ENCODE assay signal across 8 mouse cellular contexts in the genomic region with DNA sequence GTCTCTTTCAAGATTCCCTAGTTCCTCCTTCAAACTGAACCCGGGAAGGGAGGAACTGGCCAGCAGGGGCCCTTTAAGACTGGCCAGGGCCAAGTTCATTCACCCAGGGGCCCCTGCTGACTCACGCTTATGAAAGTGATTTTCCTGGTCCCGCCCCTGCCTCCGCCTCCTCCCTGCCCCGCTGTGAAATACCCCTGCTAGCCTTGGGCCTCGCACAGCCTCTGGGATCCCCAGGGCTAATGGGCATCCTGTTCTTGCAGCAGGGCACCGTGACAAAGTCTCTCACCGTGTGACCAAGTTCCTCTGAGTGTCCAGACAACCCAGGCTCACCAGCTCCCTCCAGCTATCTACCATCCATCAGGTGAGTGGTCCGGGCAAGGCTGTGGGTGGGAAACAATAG. TPM values are rescaled to one million over a fixed set of nuclear protein-coding genes. Genes with fewer than 3 reads are reported as not detected.
DNase-seq lines count a peak whose midpoint lies in the region; ATAC-seq and TF ChIP-seq lines count a peak whose summit lies in the region.

No protein-coding gene starts in this region.

- DNase-seq in gastrocnemius, postnatal 36 days, result peak; percentile 84 to 85
- DNase-seq in kidney, adult 18-20 months, result peak; percentile 93
- DNase-seq in stomach, postnatal 0 days (ENCODE audit: low spot score), result peak; percentile 90
- no peak for DNase-seq in cerebellum, adult 8-10 months
- DNase-seq in thymus, postnatal 36 days, result no peak

- peak overlapping the region; percentile 11; the same call in 1 of the 2 replicates for H3K4me2 ChIP-seq in lung, embryonic 15.5 days
- H3K4me2 ChIP-seq in stomach, postnatal 0 days (replicated peaks; ENCODE audit: low read depth), result peak overlapping the region; percentile 62

- H3K4me1 ChIP-seq in erythroblast, embryonic 14.5 days (ENCODE audit: control insufficient read depth), result peaks cover 9% of the 10 kb centered on the region
- peaks cover 30% of the 10 kb centered on the region for H3K4me1 ChIP-seq in lung, embryonic 15.5 days
- H3K4me1 ChIP-seq in stomach, postnatal 0 days (replicated peaks; ENCODE audit: control insufficient read depth, insufficient read depth), result peaks cover 9% of the 10 kb centered on the region; the same call in 1 of the 2 replicates

- H3K27ac ChIP-seq in lung, embryonic 15.5 days, result no peak overlapping the region
- H3K27ac ChIP-seq in stomach, postnatal 0 days (replicated peaks), result peak overlapping the region; percentile 91

- ATAC-seq in erythroblast, adult 5-6 weeks (replicated peaks; ENCODE audit: low FRiP score, poor library complexity, severe bottlenecking), result no peak
- peak; percentile 21; the same call in 1 of the 2 replicates for ATAC-seq in lung, embryonic 15.5 days (ENCODE audit: borderline replicate concordance, extremely low read depth, low FRiP score, low TSS enrichment)
- ATAC-seq in stomach, postnatal 0 days (ENCODE audit: low FRiP score, low TSS enrichment), result peak; percentile 77

- no peak overlapping the region for H3K9ac ChIP-seq in lung, embryonic 15.5 days
- H3K9ac ChIP-seq in stomach, postnatal 0 days (ENCODE audit: low read length), result peak overlapping the region; percentile 63

- peak overlapping the region; percentile 57 for H3K4me3 ChIP-seq in erythroblast, embryonic 14.5 days (replicated peaks)
- H3K4me3 ChIP-seq in lung, embryonic 15.5 days, result no peak overlapping the region
- H3K4me3 ChIP-seq in stomach, postnatal 0 days (ENCODE audit: low read depth, low read length), result peak overlapping the region; percentile 36

- intact Hi-C loops in gastrocnemius, postnatal 36 days (cut with DNase I), result no loop called here

- H3K36me3 ChIP-seq in erythroblast, embryonic 14.5 days (ENCODE audit: control insufficient read depth), result peaks cover 3% of the 10 kb centered on the region; the same call in 1 of the 2 replicates
- H3K36me3 ChIP-seq in lung, embryonic 15.5 days, result no peaks in the 10 kb centered on the region
- no peaks in the 10 kb centered on the region for H3K36me3 ChIP-seq in stomach, postnatal 0 days (ENCODE audit: control insufficient read depth, insufficient read depth, low read length)

- no peaks in the 10 kb centered on the region for H3K9me3 ChIP-seq in erythroblast, embryonic 14.5 days (ENCODE audit: control insufficient read depth, low read length)
- H3K9me3 ChIP-seq in lung, embryonic 15.5 days, result no peaks in the 10 kb centered on the region
- H3K9me3 ChIP-seq in stomach, postnatal 0 days (ENCODE audit: control insufficient read depth, low read length), result no peaks in the 10 kb centered on the region

- H3K27me3 ChIP-seq in erythroblast, embryonic 14.5 days (ENCODE audit: control insufficient read depth), result no peaks in the 10 kb centered on the region
- H3K27me3 ChIP-seq in lung, embryonic 15.5 days, result no peaks in the 10 kb centered on the region
- H3K27me3 ChIP-seq in stomach, postnatal 0 days (ENCODE audit: control insufficient read depth, insufficient read depth, low read length), result no peaks in the 10 kb centered on the region

- TF ChIP-seq CTCF in stomach, postnatal 0 days (IDR thresholded peaks at IDR 0.05; ENCODE audit: low read depth), result no peak

- TF ChIP-seq EP300 in stomach, postnatal 0 days (optimal IDR thresholded peaks at IDR 0.05), result no peak

- WGBS in lung, embryonic 15.5 days, result 14% methylated on average over 9 of the region's 9 CpGs
- WGBS in stomach, postnatal 0 days, result 18% methylated on average over 9 of the region's 9 CpGs

RNA-seq across cellular contexts. Expression of gene Osgin1, which starts 3.0 kb away (rescaled TPM):
- polyA plus RNA-seq in erythroblast, embryonic 14.5 days (2012), result 0.17 and 0.30 TPM in 2 replicates
- total RNA-seq in erythroblast, adult 5-6 weeks (2015; ENCODE audit: low replicate concordance), result 1.7 TPM in 2 replicates
- 0.70 and 0.94 TPM in 2 replicates for total RNA-seq in erythroblast, adult 5-6 weeks (2017; ENCODE audit: low replicate concordance)
- 10 to 100 TPM; 15.1 to 17.3 TPM for total RNA-seq in gastrocnemius, postnatal 36 days (2021)
- polyA plus RNA-seq in lung, embryonic 15.5 days (2015; fragmentation: Nextera tagmentation; extraction: Ambion mirVana), result 1.0 and 1.7 TPM in 2 replicates
- polyA plus RNA-seq in stomach, postnatal 0 days (2015; fragmentation: Nextera tagmentation; extraction: Ambion mirVana), result 11.4 and 14.5 TPM in 2 replicates

RNA-seq across cellular contexts. Expression of gene Necab2, which starts 9.6 kb away (rescaled TPM):
- not detected in 2 replicates for polyA plus RNA-seq in erythroblast, embryonic 14.5 days (2012)
- not detected in 2 replicates for total RNA-seq in erythroblast, adult 5-6 weeks (2015; ENCODE audit: low replicate concordance)
- not detected in 2 replicates for total RNA-seq in erythroblast, adult 5-6 weeks (2017; ENCODE audit: low replicate concordance)
- under 1 TPM in 1 of 2 experiments, not detected in 1; 0.52 TPM for total RNA-seq in gastrocnemius, postnatal 36 days (2021)
- 1.4 and 1.6 TPM in 2 replicates for polyA plus RNA-seq in lung, embryonic 15.5 days (2015; fragmentation: Nextera tagmentation; extraction: Ambion mirVana)
- 1.5 and 1.6 TPM in 2 replicates for polyA plus RNA-seq in stomach, postnatal 0 days (2015; fragmentation: Nextera tagmentation; extraction: Ambion mirVana)

RNA-seq across cellular contexts. Expression of gene Mlycd, which starts 42.3 kb away (rescaled TPM):
- polyA plus RNA-seq in erythroblast, embryonic 14.5 days (2012), result 0.28 and 0.34 TPM in 2 replicates
- 2.7 TPM in 1 of 2 replicates, not detected in the other for total RNA-seq in erythroblast, adult 5-6 weeks (2015; ENCODE audit: low replicate concordance)
- 1.3 and 1.8 TPM in 2 replicates for total RNA-seq in erythroblast, adult 5-6 weeks (2017; ENCODE audit: low replicate concordance)
- 100 to 1,000 TPM in 1 of 2 experiments, 10 to 100 TPM in 1; 73.5 to 114 TPM for total RNA-seq in gastrocnemius, postnatal 36 days (2021)
- 14.8 and 15.8 TPM in 2 replicates for polyA plus RNA-seq in lung, embryonic 15.5 days (2015; fragmentation: Nextera tagmentation; extraction: Ambion mirVana)
- 22.0 and 24.0 TPM in 2 replicates for polyA plus RNA-seq in stomach, postnatal 0 days (2015; fragmentation: Nextera tagmentation; extraction: Ambion mirVana)

Comparison
In these comparisons a context has a peak if more than half of its experiments do, and no peak if none do; other contexts are left out.
1. DNase-seq: peak in gastrocnemius, postnatal 36 days (2 of 2), kidney, adult 18-20 months (single experiment) and stomach, postnatal 0 days (single experiment); none in cerebellum, adult 8-10 months (single experiment) and thymus, postnatal 36 days (0 of 2).
2. RNA of gene Mlycd, which starts 42.3 kb away (polyA plus RNA-seq): 22.0 to 24.0 TPM in stomach, postnatal 0 days and 14.8 to 15.8 TPM in lung, embryonic 15.5 days; 0.28 to 0.34 TPM in erythroblast, embryonic 14.5 days; every median in the first group is over 10 times any median in the second.